Mouse (Mus musculus): Measurements from ENCODE around the gene Lhpp.

DNA sequence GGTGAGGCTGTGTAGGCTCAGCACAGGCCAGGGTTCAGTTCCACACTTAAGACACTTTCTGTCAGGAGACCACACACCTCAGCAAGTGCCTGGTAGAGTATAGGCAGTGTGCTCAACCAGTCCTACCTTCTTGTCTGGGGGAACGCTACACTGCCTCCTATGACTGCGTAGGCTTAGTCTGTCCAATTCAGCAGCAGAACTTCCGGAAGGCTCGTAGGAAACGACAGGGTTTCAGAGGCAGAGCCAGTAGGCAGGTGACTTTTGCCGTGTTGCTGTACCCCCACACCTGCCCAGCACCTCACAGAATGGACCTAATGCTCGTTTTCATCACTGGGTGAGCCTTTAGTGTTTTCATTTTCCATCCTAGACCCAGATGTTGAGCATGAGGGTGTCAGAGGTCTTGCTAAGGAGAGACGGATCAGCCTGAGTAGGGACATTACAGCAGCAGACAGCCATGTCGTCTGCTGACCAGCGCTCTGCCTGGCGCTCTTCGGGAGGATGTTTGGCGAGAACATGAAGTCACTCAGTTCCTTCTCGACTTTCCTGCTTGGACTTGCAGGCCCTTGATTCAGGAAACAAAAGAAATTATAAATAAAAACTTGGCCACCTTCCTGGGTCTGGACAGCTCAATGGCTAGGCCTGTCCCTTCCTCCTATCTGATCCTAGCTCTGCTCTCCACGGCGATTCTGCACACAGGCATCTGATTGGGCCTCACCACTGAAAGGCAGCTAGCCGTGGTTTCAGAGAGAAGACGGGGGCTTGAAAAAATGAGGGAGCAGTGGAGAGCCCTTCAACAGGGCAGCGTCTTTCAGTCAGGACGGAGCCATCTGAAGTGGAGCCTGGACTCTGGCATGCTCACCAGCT is 59.8 kb downstream of the Lhpp start:
- no peak for TF ChIP-seq CTCF (IDR thresholded peaks at IDR 0.05; ENCODE audit: borderline replicate concordance, insufficient read depth, low read length)
- no peak for TF ChIP-seq POLR2A (IDR thresholded peaks at IDR 0.05; ENCODE audit: low read depth, low read length)
